Mouse (Mus musculus) cerebellum, adult 9-11 months (tissue): ENCODE measurements around the gene Tubb5.

Experiments
- DNase-seq: peaks from one replicate; pipeline ENCODE4 v3.0.0; 2022

The Tubb5 gene

DNA sequence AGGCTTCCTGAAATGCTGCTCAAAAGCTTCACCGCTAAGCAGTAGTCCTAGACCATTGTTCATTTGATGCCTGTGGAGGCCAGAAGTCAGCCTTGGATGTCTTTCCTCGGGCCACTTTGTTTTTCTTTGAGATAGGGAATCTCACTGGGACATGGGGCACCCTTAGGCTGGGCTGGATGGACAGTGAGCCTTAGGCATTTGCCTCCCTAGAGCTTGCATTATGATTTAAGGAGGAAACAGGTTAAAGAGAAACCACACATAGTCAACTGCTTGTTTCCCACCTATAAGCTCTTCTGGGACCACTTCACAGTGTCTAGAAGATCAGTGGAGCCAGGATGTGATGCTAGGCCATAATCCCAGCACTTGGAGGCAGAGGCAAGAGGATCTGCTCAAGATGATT, 21.7 kb upstream of the Tubb5 start:
- no peak for DNase-seq

DNA sequence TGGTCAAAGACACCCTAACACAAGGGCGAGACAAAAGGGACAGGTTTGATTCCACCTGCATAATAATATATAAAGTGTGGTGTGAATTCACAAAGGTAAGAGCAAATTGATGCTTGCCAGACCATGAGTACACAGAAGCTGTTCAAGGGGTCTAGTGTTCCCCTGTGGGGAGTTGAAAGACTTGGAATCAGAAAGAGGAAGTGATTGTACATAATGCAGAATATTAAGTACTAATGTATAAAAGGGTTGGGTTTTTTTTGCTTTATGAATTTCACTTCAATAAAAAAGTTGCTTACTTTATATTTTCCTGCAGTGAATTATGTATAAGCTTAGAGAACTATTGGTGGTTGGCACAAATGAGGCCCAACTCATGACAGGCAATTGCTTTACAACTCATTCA, 21.3 kb upstream of the Tubb5 start:
- no peak for DNase-seq

- no peak for DNase-seq
These were observed 12.9 kb upstream of the Tubb5 start for GRCm38 (mm10) chr17:35850974-35851373.

GRCm38 (mm10) chr17:35848112-35848511, 10.0 kb upstream of the Tubb5 start:
- no peak for DNase-seq

GRCm38 (mm10) chr17:35843514-35843913, 5.4 kb upstream of the Tubb5 start:
- DNase-seq: no peak

- DNase-seq: no peak
These were observed 3.9 kb upstream of the Tubb5 start for GRCm38 (mm10) chr17:35842006-35842405.

GRCm38 (mm10) chr17:35841076-35841950, 3.2 kb upstream of the Tubb5 start, which contains the start of gene Mdc1:
Mdc1 (plus strand) TSS chr17:35841515.
- peak; percentile 100 for DNase-seq

GRCm38 (mm10) chr17:35840561-35840960, 2.5 kb upstream of the Tubb5 start:
- DNase-seq: no peak

DNA sequence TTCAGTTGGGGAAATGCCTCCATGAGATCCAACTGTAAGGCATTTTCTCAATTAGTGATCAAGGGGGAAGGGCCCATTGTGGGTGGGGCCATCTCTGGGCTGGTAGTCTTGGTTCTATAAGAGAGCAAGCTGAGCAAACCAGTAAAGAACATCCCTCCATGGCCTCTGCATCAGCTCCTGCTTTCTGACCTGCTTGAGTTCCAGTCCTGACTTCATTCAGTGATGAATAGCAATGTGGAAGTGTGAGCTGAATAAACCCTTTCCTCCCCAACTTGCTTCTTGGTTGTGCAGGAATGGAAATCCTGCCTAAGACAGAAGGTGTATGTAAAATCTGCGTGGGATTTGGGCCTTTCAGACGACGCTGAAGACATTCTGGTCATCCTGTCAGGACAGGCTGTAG, 896 bp upstream of the Tubb5 start:
- DNase-seq: peak; percentile 56

GRCm38 (mm10) chr17:35838570-35838969, 464 bp upstream of the Tubb5 start:
- DNase-seq: no peak

GRCm38 (mm10) chr17:35837487-35837886, 619 bp downstream of the Tubb5 start:
- peak; percentile 77 for DNase-seq

DNA sequence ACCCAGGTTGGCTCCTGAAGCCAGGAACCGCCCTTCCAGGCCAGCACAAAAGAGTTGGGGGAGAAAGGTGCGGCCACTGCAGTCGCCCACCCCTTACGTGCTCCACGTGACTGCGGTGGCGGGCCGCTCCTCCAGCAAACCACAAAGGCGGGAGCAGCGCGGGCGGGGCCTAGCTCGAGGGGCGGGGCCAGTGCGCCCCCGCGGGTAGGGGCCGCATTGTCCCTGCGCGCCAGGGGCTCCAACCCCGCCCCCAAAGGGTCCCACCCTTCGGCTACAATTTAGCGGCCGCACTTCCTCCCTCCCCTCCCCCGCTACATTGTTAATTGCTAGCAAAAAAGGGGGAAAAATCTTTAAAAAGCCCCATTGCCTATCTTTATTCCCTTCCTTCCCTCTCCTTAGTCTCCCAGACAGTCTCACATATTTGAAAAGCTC, 1.1 kb downstream of the Tubb5 start:
- DNase-seq: peak; percentile 86

GRCm38 (mm10) chr17:35836178-35836965, 1.7 kb downstream of the Tubb5 start:
- peak; percentile 87 for DNase-seq

DNA sequence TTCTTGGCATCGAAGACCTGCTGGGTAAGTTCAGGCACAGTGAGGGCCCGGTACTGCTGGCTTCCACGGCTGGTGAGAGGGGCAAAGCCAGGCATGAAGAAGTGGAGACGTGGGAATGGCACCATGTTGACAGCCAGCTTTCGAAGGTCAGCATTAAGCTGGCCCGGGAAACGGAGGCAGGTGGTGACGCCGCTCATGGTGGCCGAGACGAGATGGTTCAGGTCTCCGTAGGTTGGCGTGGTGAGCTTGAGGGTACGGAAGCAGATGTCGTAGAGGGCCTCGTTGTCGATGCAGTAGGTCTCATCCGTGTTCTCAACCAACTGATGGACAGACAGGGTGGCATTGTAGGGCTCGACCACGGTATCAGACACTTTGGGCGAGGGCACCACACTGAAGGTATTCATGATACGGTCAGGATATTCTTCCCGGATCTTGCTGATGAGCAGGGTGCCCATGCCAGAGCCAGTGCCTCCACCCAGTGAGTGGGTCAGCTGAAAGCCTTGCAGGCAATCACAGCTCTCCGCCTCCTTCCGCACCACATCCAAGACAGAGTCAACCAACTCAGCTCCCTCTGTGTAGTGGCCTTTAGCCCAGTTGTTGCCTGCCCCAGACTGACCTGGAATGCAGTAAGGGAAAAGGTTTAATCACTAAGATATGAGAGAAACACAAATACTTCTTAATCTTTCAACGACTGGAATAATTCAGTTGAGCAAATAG, 2.5 kb downstream of the Tubb5 start:
- DNase-seq: peak; percentile 61

DNA sequence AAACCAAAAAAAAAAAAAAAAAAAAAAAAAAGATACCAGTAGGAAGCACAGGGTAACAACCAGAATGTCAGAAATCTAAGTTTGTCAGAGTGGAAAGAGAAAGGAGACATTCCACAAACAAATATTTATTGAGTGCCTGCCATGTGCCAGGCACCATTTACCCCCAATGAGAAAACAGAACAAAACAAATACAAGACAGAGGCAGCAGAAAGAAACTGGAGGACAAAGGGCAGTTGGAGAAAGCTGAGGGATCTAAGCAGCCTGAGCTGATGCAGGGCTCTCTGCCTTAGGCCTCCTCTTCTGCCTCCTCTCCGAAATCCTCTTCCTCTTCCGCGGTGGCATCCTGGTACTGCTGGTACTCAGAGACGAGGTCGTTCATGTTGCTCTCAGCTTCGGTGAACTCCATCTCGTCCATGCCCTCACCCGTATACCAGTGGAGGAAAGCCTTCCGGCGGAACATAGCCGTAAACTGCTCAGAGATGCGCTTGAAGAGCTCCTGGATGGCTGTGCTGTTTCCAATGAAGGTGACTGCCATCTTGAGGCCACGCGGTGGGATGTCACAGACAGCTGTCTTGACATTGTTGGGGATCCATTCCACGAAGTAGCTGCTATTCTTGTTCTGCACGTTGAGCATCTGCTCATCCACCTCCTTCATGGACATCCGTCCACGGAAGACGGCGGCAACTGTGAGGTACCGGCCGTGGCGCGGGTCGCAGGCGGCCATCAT, 3.2 kb downstream of the Tubb5 start:
- no peak for DNase-seq

- no peak for DNase-seq
These were observed 4.2 kb downstream of the Tubb5 start for GRCm38 (mm10) chr17:35833894-35834293.

DNA sequence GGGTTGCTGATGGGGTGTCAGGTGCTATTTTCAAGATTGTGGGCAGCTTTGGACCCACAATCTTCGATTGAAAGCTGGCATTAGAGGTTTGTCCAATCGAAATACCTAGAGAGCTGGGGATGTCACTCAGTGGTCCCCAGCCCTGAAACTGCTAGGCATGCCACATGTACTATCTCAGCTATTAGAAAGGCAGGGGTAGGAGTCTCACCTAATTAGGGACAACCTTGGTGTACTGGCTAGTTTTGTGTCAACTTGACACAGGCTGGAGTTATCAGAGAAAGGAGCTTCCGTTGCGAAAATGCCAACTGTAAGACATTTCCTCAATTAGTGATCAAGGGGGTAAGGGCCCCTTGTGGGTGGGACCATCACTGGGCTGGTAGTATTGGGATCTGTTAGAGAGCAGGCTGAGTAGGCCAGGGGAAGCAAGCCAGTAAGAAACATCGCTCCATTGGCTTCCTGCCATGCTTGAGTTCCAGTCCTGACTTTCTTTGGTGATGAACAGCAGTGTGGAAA, 4.8 kb downstream of the Tubb5 start:
- peak; percentile 49 for DNase-seq

- no peak for DNase-seq
These were observed 5.5 kb downstream of the Tubb5 start for GRCm38 (mm10) chr17:35832400-35833238.

DNA sequence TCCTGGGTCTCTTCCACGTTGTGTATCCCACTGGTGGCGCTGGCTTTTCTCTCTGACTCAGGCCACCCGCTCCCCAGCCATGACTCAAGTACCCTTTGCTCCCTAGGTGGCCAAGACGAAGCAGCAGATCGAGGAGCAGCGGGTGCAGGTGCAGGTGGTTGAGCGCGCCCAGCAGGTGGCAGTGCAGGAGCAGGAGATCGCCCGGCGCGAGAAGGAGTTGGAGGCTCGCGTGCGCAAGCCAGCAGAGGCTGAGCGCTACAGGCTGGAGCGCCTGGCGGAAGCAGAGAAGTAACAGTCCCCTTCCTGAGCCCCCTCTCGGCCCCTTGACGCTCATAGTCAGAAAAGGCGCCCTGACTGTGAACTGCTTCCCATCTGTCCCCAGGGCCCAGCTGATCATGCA, 8.4 kb downstream of the Tubb5 start:
- DNase-seq: peak; percentile 83

- no peak for DNase-seq
These were observed 12.8 kb downstream of the Tubb5 start for GRCm38 (mm10) chr17:35825109-35825850.

GRCm38 (mm10) chr17:35824402-35824801, 13.7 kb downstream of the Tubb5 start:
- peak; percentile 55 for DNase-seq
